Mouse (Mus musculus): ENCODE results near the gene Ndufa10.

Gene Ndufa10

GRCm38 (mm10) chr1:92431420-92431819, 42.2 kb downstream of the Ndufa10 start:
- no peak for DNase-seq (ENCODE audit: low spot score)

GRCm38 (mm10) chr1:92430991-92431390, 42.7 kb downstream of the Ndufa10 start:
- no peak for DNase-seq (ENCODE audit: low spot score)

- no peak for DNase-seq (ENCODE audit: low spot score)
These were observed 48.9 kb downstream of the Ndufa10 start for GRCm38 (mm10) chr1:92424714-92425113.

GRCm38 (mm10) chr1:92405131-92405530, 68.5 kb downstream of the Ndufa10 start:
- no peak for DNase-seq (ENCODE audit: low spot score)

- DNase-seq (ENCODE audit: low spot score): no peak
These were observed 73.1 kb downstream of the Ndufa10 start for GRCm38 (mm10) chr1:92400556-92400955.

GRCm38 (mm10) chr1:92398601-92399000, 75.1 kb downstream of the Ndufa10 start:
- peak; percentile 80 for DNase-seq (ENCODE audit: low spot score)

GRCm38 (mm10) chr1:92397511-92398051, 76.1 kb downstream of the Ndufa10 start:
- no peak for DNase-seq (ENCODE audit: low spot score)

GRCm38 (mm10) chr1:92394279-92394678, 79.4 kb downstream of the Ndufa10 start:
- DNase-seq (ENCODE audit: low spot score): no peak

GRCm38 (mm10) chr1:92393166-92393565, 80.5 kb downstream of the Ndufa10 start:
- DNase-seq (ENCODE audit: low spot score): no peak

Data from yolk sac, embryonic 10.5 days (tissue).